Mouse (Mus musculus): Measurements from ENCODE around the gene Gm10197. TPM values are rescaled to one million over a fixed set of nuclear protein-coding genes. Genes with fewer than 3 reads are reported as not detected.
"Not testable (repeated sequence)": the region's sequence is repeated elsewhere in the genome, so short reads cannot be mapped to it uniquely, and the experiment has no call there.

The Gm10197 gene
- polyA plus RNA-seq, 1 experiment = not detected

GRCm38 (mm10) chr19:53407350-53407749, 35.8 kb upstream of the Gm10197 start:
- no peak for TF ChIP-seq POLR2A (IDR thresholded peaks at IDR 0.05; ENCODE audit: borderline replicate concordance, low read depth, low read length)
- TF ChIP-seq CTCF (IDR thresholded peaks at IDR 0.05; ENCODE audit: low read depth, low read length) = no peak
- no peak overlapping the region for H3K27ac ChIP-seq (ENCODE audit: insufficient read depth, low read depth, low read length)
- no peak overlapping the region for H3K4me3 ChIP-seq (ENCODE audit: insufficient read depth, low read length)
- peaks cover 24% of the 10 kb centered on the region for H3K4me1 ChIP-seq (ENCODE audit: control insufficient read depth, insufficient read depth, low read length)

GRCm38 (mm10) chr19:53405810-53406209, 34.2 kb upstream of the Gm10197 start:
- H3K4me3 ChIP-seq (ENCODE audit: insufficient read depth, low read length) = no peak overlapping the region
- H3K27ac ChIP-seq (ENCODE audit: insufficient read depth, low read depth, low read length) = no peak overlapping the region
- TF ChIP-seq CTCF (IDR thresholded peaks at IDR 0.05; ENCODE audit: low read depth, low read length) (no peak), POLR2A (IDR thresholded peaks at IDR 0.05; ENCODE audit: borderline replicate concordance, low read depth, low read length) (no peak)
- peaks cover 20% of the 10 kb centered on the region for H3K4me1 ChIP-seq (ENCODE audit: control insufficient read depth, insufficient read depth, low read length)

- Histone ChIP-seq H3K27ac (ENCODE audit: insufficient read depth, low read depth, low read length) (no peak overlapping the region), H3K4me3 (ENCODE audit: insufficient read depth, low read length) (no peak overlapping the region), H3K4me1 (ENCODE audit: control insufficient read depth, insufficient read depth, low read length) (peaks cover 20% of the 10 kb centered on the region)
- no peak for TF ChIP-seq CTCF (IDR thresholded peaks at IDR 0.05; ENCODE audit: low read depth, low read length)
These were observed 33.3 kb upstream of the Gm10197 start for GRCm38 (mm10) chr19:53404837-53405356.

- H3K4me1 ChIP-seq (ENCODE audit: control insufficient read depth, insufficient read depth, low read length) = peaks cover 20% of the 10 kb centered on the region
- no peak overlapping the region for H3K4me3 ChIP-seq (ENCODE audit: insufficient read depth, low read length)
- no peak overlapping the region for H3K27ac ChIP-seq (ENCODE audit: insufficient read depth, low read depth, low read length)
- TF ChIP-seq POLR2A (IDR thresholded peaks at IDR 0.05; ENCODE audit: borderline replicate concordance, low read depth, low read length) (no peak), CTCF (IDR thresholded peaks at IDR 0.05; ENCODE audit: low read depth, low read length) (no peak)
These were observed 32.8 kb upstream of the Gm10197 start for GRCm38 (mm10) chr19:53404219-53404836.

GRCm38 (mm10) chr19:53402741-53403432, 31.3 kb upstream of the Gm10197 start:
- H3K27ac ChIP-seq (ENCODE audit: insufficient read depth, low read depth, low read length) = no peak overlapping the region
- H3K4me3 ChIP-seq (ENCODE audit: insufficient read depth, low read length) = no peak overlapping the region
- peaks cover 25% of the 10 kb centered on the region for H3K4me1 ChIP-seq (ENCODE audit: control insufficient read depth, insufficient read depth, low read length)
- TF ChIP-seq POLR2A (IDR thresholded peaks at IDR 0.05; ENCODE audit: borderline replicate concordance, low read depth, low read length) = no peak
- TF ChIP-seq CTCF (IDR thresholded peaks at IDR 0.05; ENCODE audit: low read depth, low read length) = peak; percentile 32; the same call in 1 of the 2 replicates

- no peak for TF ChIP-seq POLR2A (IDR thresholded peaks at IDR 0.05; ENCODE audit: borderline replicate concordance, low read depth, low read length)
- TF ChIP-seq CTCF (IDR thresholded peaks at IDR 0.05; ENCODE audit: low read depth, low read length) = no peak
- Histone ChIP-seq H3K4me3 (ENCODE audit: insufficient read depth, low read length) (no peak overlapping the region), H3K4me1 (ENCODE audit: control insufficient read depth, insufficient read depth, low read length) (peaks cover 21% of the 10 kb centered on the region), H3K27ac (ENCODE audit: insufficient read depth, low read depth, low read length) (no peak overlapping the region)
These were observed 29.0 kb upstream of the Gm10197 start for GRCm38 (mm10) chr19:53400332-53401110.

GRCm38 (mm10) chr19:53399213-53399612, 27.6 kb upstream of the Gm10197 start:
- Histone ChIP-seq H3K4me1 (ENCODE audit: control insufficient read depth, insufficient read depth, low read length) (peaks cover 15% of the 10 kb centered on the region), H3K27ac (ENCODE audit: insufficient read depth, low read depth, low read length) (no peak overlapping the region), H3K4me3 (ENCODE audit: insufficient read depth, low read length) (no peak overlapping the region)
- no peak for TF ChIP-seq POLR2A (IDR thresholded peaks at IDR 0.05; ENCODE audit: borderline replicate concordance, low read depth, low read length)
- TF ChIP-seq CTCF (IDR thresholded peaks at IDR 0.05; ENCODE audit: low read depth, low read length) = no peak

GRCm38 (mm10) chr19:53397451-53398233, 26.1 kb upstream of the Gm10197 start:
- Histone ChIP-seq H3K4me3 (ENCODE audit: insufficient read depth, low read length) (no peak overlapping the region), H3K27ac (ENCODE audit: insufficient read depth, low read depth, low read length) (no peak overlapping the region), H3K4me1 (ENCODE audit: control insufficient read depth, insufficient read depth, low read length) (peaks cover 16% of the 10 kb centered on the region)
- TF ChIP-seq POLR2A (IDR thresholded peaks at IDR 0.05; ENCODE audit: borderline replicate concordance, low read depth, low read length) = no peak
- TF ChIP-seq CTCF (IDR thresholded peaks at IDR 0.05; ENCODE audit: low read depth, low read length) = no peak

GRCm38 (mm10) chr19:53395805-53396204, 24.2 kb upstream of the Gm10197 start:
- H3K4me3 ChIP-seq (ENCODE audit: insufficient read depth, low read length); H3K27ac ChIP-seq (ENCODE audit: insufficient read depth, low read depth, low read length): not testable (repeated sequence)
- H3K4me1 ChIP-seq (ENCODE audit: control insufficient read depth, insufficient read depth, low read length) = peaks cover 23% of the 10 kb centered on the region

- not testable (repeated sequence) for H3K27ac ChIP-seq (ENCODE audit: insufficient read depth, low read depth, low read length); H3K4me3 ChIP-seq (ENCODE audit: insufficient read depth, low read length)
- peaks cover 23% of the 10 kb centered on the region for H3K4me1 ChIP-seq (ENCODE audit: control insufficient read depth, insufficient read depth, low read length)
These were observed 23.4 kb upstream of the Gm10197 start for GRCm38 (mm10) chr19:53394956-53395355.

Data from bone marrow macrophage, adult 2 months (primary cell).